Mouse (Mus musculus) neutrophil, adult 83 days (primary cell): Measurements from ENCODE around the gene S100a1. TPM values are rescaled to one million over a fixed set of nuclear protein-coding genes. Genes with fewer than 3 reads are reported as not detected.

Experiments
- total RNA-seq, 2 experiments: library from RNA; stranded (reverse); gene quantifications; one replicate each; pipeline ENCODE4 v1.2.4; 2023

The S100a1 gene
- 10 to 100 TPM; 23.2 to 23.6 TPM for total RNA-seq

DNA sequence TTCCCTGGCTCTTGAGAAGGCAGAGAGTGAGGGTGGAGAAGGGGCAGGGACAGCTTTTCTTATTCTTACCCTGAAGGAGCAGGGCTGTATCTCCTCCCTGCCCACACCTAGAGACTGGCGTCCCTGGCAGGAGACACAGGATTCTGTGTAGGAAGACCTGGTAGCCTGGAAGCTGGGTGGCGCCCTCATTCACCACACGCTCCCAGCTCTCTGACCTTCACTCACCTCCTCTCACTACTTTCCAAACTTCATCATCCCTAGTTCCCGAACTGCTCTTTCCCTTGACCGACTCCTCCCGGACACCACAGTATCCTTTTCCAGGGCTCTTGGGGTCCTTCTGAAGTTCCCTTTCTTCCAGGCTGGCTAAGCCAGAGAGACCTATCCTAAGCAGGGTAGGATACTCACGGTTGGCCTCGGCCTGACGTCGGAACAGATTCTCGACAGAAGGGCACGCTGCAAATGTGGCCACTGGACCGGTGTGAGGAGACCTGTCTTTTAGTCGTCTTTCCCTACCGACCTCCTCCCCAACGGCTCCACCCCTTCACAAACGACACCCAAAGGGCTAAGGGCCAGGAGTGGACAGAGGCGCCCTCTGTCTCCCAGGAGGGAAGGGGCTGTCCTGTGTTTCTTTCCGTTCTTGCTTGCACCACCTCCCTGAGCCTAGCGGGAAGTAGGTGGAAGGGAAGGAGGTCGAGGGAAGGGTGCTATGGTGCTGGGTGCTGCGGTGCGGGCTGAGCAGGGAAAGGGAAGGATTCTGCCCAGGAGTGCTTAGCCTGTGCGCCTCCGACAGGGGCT lies at the start of gene S100a1, which contains the start of gene S100a13:
S100a1 (minus strand) TSS at position 597 of the 795 bp plus-strand sequence.
S100a13 (plus strand) TSS at position 640 of the 795 bp plus-strand sequence.

DNA sequence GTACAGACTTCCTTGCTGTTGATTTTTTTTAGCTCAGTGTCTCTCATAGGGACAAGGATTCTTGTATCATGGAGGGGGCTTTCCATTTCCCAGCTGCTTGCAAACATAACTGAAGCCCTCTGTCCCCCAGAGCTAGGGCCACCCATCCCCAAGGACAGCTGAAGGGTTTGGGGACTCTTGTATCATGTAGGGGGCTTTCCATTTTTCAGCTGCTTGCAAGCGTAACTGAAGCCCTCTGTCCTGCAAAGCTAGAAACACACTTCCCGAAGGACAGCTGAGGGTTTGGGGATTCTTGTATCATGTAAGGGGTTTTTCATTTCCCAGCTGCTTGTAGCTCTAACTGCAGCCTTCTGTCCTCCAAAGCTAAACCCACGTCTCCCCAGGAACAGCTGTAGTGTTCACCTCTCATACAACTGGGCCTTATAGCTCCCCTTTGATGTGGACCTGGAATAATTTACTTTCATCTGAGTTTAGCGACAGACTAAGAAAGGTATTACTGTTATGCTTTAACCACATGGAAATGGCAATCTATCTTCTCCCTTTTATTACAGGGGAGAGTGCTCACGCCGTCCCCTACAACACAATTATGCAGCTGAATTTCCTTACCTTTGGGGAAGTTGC lies 45.9 kb upstream of the S100a1 start, which contains the start of gene S100a3:
S100a3 (plus strand) TSS at position 571 of the 621 bp plus-strand sequence.

DNA sequence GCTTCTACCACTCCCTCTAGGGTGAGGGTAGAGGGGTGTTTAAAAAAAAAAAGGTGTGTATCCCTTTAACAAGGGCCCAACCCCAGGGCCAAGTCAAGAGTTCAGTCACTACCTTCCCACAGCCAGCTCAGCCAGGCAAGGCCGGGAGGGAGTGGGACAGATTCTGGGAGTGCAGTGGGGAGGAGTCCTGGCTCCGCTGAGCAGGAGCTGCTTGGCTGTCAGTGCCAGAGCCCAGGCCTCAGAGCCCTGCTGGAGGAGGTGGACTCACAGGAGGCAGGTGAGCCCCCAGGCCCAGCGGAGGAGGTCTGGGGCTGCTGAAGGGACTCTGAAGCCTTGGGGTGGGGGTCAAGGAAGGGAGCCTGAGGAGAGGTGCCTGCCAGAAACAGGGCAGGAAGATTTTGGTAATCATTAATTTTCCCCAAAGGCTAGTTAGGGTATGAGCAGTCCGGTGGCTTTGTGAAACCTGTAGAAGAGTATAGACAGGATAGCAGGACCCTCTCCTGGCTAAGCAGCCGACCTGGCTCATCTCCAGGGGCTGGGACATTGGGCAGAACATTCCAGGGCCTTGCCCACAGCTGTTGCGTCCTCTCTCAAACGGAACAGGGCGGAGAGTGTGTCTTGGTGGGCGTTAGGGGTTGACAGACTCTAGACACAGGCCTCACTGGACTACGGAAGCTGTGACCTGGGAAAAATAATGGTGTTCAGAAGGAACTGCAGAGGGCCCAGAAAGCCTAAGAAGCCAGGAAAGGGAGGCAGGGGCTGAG lies 23.1 kb upstream of the S100a1 start, which contains the start of gene S100a16:
S100a16 (plus strand) TSS at position 114 of the 764 bp plus-strand sequence.

GRCm38 (mm10) chr3:90526580-90526979 lies 12.4 kb upstream of the S100a1 start, which contains the start of gene S100a14:
S100a14 (plus strand) TSS chr3:90526856.

DNA sequence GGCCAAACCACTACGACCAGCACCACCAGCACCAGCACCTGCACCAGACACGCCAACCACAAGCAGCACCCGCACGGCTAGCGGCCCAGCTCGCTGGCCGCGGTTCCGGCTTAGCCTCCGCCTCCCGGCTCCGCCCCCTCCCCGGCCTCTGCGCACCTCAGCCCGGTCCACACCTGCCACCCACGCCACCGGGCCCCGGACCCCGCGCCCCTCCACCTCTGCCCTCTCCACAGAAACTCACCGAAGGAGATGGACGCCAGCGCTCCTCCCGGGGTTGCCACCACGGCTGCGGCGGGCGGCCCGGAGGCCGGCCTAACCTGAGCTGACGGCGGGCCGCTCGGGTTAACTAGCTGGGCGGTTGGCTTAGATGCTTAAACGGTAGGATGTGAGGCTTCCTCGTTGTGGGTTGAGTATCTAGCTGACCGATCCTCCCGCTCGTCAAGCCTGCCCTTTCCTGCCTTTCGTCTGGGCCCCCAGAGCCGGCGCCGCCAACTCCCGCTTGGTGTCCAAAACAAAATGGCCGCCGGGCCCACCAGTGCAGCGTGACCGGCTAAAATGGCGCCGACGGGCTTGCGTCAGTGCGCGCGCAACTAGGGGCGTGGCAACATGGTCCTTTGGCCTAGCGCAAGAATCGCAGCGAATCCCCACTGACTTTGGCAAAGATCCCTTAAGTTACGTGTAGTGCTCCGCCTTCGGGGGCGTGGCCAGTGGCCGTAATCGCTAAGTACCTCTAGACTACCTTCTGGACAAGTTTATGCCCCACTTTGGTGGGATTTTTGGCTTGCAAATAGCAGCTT lies 5.0 kb downstream of the S100a1 start, which contains the start of gene Chtop:
Chtop (minus strand) TSS at position 549 of the 797 bp plus-strand sequence.

DNA sequence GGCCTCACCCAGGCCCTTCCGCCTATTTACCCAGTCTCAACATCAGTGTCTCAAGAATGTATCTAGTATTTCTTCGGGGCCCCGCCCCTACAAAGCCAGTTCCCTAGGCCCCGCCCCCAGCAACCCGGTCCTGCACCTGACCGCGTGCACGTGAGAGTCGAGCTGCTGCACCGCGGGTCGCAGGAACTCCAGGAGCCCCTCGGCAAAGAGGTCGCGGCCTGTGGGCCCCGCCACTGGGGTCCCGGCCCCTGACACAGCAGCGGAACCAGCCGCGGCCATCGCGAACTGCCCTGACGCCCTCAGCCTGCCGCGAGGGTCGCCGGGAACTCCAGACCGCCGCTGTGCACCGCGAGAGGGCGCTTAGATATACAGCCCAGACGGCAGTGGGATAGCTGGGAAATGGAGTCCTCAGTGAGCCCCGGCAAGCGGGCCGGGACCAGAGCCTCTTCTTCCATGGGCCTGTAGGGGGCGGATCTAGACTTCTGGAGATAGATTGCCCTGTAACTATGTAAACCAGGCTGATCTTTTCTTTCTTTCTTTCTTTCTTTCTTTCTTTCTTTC lies 23.4 kb downstream of the S100a1 start, which contains the start of gene Snapin:
Snapin (minus strand) TSS at position 338 of the 561 bp plus-strand sequence.

DNA sequence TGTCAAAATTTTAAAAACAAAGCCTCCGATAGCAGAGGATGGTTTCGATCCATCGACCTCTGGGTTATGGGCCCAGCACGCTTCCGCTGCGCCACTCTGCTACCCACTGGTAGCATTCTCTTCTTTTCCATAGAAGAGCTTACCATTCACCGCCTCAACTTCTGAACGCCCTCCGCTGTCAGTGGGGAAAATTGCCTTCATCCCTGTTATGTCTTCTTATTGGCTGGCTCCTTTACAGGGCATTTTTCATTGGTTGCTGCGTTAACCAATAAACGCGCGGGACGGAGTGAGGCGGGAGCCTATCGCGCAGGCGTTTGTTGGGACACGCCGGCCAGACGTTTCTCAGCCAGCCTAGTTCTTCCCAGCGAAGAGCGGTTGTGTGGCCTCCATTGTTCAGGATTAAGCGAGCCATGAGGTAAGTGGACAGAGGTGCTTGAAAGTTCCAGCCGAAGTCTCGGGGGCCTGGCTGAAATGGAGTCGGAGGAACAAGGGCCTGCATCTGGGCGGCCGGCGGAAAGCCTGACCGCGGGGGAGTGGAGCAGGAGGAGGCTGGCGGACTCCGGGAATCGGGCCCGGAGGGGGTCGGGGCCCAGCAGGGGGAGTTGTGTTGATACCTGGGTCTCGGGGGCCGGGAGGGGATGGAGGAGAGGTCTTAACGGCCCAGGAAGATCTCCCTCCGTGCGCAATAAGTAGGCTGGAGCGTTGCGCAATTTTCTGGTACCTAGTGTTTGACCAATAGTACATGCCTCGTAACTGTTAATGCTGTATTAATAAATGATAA lies 38.2 kb downstream of the S100a1 start, which contains the start of gene Ilf2:
Ilf2 (plus strand) TSS at position 296 of the 781 bp plus-strand sequence.

DNA sequence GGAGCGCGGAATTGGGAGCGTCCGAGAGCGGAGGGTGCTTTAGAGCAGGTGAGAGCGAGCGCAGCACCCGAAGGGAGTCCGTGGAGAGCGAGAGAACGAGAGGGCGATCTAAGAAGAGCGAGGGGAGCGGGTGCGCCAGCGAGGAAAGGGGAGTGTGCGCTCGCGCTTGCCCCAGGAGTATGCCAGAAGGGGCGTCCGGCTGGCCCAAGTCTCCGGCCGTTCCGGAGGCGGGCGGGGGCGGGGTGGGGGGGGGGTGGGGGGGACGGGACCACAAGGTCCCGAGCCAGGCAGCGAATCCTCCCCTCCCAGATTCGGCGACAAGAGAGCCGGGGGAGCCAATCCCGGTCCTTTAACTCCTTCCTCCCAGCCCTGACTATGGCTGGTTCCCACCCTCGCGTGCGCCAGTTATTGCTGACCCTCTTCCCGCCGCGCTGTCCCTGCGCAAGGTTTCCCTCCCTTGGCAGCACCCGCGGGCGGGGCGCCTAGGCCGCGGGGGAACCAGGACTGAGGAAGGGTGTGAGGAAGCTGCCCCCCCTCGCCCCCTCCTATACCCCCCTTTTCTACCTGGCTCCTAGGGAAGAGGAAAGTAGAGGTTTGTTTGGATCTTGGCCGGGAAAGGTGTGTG lies 48.4 kb downstream of the S100a1 start, which contains the start of gene Npr1:
Npr1 (minus strand) TSS at position 181 of the 625 bp plus-strand sequence.

Other genes starting within 250 kb of the S100a1 start
- 10 to 100 TPM; 54.4 to 63.2 TPM for gene Dennd4b, start 249.2 kb downstream of the S100a1 start, total RNA-seq
- 10 to 100 TPM; 64.9 to 68.2 TPM for gene Gatad2b, start 221.2 kb downstream of the S100a1 start, total RNA-seq
- 1 to 10 TPM; 1.4 to 2.5 TPM for gene Slc27a3, start 124.5 kb downstream of the S100a1 start, total RNA-seq
- gene Ints3, start 80.8 kb downstream of the S100a1 start, total RNA-seq = 10 to 100 TPM; 43.1 to 53.5 TPM
- gene Npr1, start 48.5 kb downstream of the S100a1 start, total RNA-seq = under 1 TPM; 0.15 to 0.53 TPM
- gene Ilf2, start 38.3 kb downstream of the S100a1 start, total RNA-seq = 10 to 100 TPM; 50.7 to 54.7 TPM
- gene Snapin, start 23.4 kb downstream of the S100a1 start, total RNA-seq = 10 to 100 TPM; 28.2 to 32.1 TPM
- 10 to 100 TPM; 70.6 to 81.8 TPM for gene Chtop, start 4.9 kb downstream of the S100a1 start, total RNA-seq
- gene S100a13, start within 50 bp of the S100a1 start, total RNA-seq = 10 to 100 TPM; 36.7 to 40.7 TPM
- gene S100a14, start 12.5 kb upstream of the S100a1 start, total RNA-seq = under 1 TPM in 1 of 2 experiments, not detected in 1; 0.40 TPM
- under 1 TPM in 1 of 2 experiments, not detected in 1; 0.39 TPM for gene S100a16, start 22.9 kb upstream of the S100a1 start, total RNA-seq
- gene S100a3, start 46.2 kb upstream of the S100a1 start, total RNA-seq = 1 to 10 TPM; 5.9 to 6.6 TPM
- 1 to 10 TPM in 1 of 2 experiments, not detected in 1; 2.9 TPM for gene S100a2, start 75.9 kb upstream of the S100a1 start, total RNA-seq
- not detected for gene Gm42674, start 87.5 kb upstream of the S100a1 start, total RNA-seq
- gene S100a4, start 89.4 kb upstream of the S100a1 start, total RNA-seq = 100 to 1,000 TPM; 351 to 397 TPM
- not detected for gene S100a5, start 94.1 kb upstream of the S100a1 start, total RNA-seq
- gene S100a6, start 98.5 kb upstream of the S100a1 start, total RNA-seq = 1,000 to 10,000 TPM; 1,195 to 1,254 TPM
- gene S100a7a, start 139.6 kb upstream of the S100a1 start, total RNA-seq = 1 to 10 TPM; 1.6 to 2.2 TPM
- over 10,000 TPM; 45,493 to 45,678 TPM for gene S100a8, start 154.6 kb upstream of the S100a1 start, total RNA-seq
- gene S100a9, start 181.3 kb upstream of the S100a1 start, total RNA-seq = over 10,000 TPM; 54,611 to 54,778 TPM
- gene Pglyrp4, start 212.5 kb upstream of the S100a1 start, total RNA-seq = 1 to 10 TPM in 1 of 2 experiments, under 1 TPM in 1; 0.71 to 1.4 TPM